Mouse (Mus musculus) liver, adult 2 months (tissue): ENCODE measurements at regions not wholly inside any gene's neighbourhood (a gene's known extent, or its start where the extent isn't known, plus 50 kb on each side); places are given as distances from the start of the nearest gene placed in this dataset.

Source experiments
- CTCF ChIP-seq: fragments of 200-500 bp; IDR thresholded peaks from 2 replicates; pipeline ENCODE4 v1.5.1; 2011; ENCODE audit warnings: low read depth, low read length, control low read depth
- POLR2A ChIP-seq: fragments of 200-500 bp; IDR thresholded peaks from 2 replicates; pipeline ENCODE4 v1.6.1; 2011; ENCODE audit warnings: low read length, control low read depth; ENCODE audit not compliant: insufficient read depth; ENCODE audit errors: extremely low read depth

GRCm38 (mm10) chr8:128204803-128205202 lies 153.6 kb upstream of the Nrp1 start:
- TF ChIP-seq POLR2A: no peak
- TF ChIP-seq CTCF: no peak
